Mouse (Mus musculus) midbrain, postnatal 0 days (tissue): ENCODE results near the gene Nppc. TPM values are rescaled to one million over a fixed set of nuclear protein-coding genes. Genes with fewer than 3 reads are reported as not detected.
A peak's percentile ranks its signal among the peaks of the same experiment; 100 is the strongest.

Experiments
- ATAC-seq: fragments of 200-750 bp; cut with Nextera tagmentation; 2 replicates; pipeline ENCODE4 v1.8.0; 2017; ENCODE audit warnings: moderate number of reproducible peaks, mild to moderate bottlenecking, moderate TSS enrichment, moderate library complexity; ENCODE audit not compliant: low FRiP score
- DNase-seq: peaks from one replicate; pipeline ENCODE4 v3.0.0-alpha.2; 2015; ENCODE audit warnings: low spot score
- H3K27ac ChIP-seq: fragments of 300-500 bp; sonication (generic); 2 replicates; pipeline ENCODE4 v1.5.1; 2014; ENCODE audit warnings: low read depth, mild to moderate bottlenecking, low read length, mixed read lengths
- H3K27me3 ChIP-seq: fragments of 300-500 bp; sonication (generic); 2 replicates; pipeline ENCODE4 v1.6.1; 2014; ENCODE audit warnings: low read length, control low read depth, mixed read lengths; ENCODE audit not compliant: insufficient read depth
- H3K36me3 ChIP-seq: fragments of 300-500 bp; sonication (generic); 2 replicates; pipeline ENCODE4 v1.6.1; 2014; ENCODE audit warnings: low read length, control low read depth, mixed read lengths; ENCODE audit not compliant: insufficient read depth
- H3K4me1 ChIP-seq: fragments of 300-500 bp; sonication (generic); 2 replicates; pipeline ENCODE4 v1.6.1; 2014; ENCODE audit warnings: mild to moderate bottlenecking, control low read depth, antibody characterized with exemption, low read length, mixed read lengths; ENCODE audit not compliant: insufficient read depth
- H3K4me2 ChIP-seq: fragments of 300-500 bp; sonication (generic); 2 replicates; pipeline ENCODE4 v1.6.1; 2014; ENCODE audit warnings: low read depth, mild to moderate bottlenecking, low read length, mixed read lengths; ENCODE audit not compliant: poor library complexity, severe bottlenecking
- H3K4me3 ChIP-seq: fragments of 300-500 bp; sonication (generic); 2 replicates; pipeline ENCODE4 v1.5.1; 2014; ENCODE audit warnings: low read depth, mild to moderate bottlenecking, low read length, moderate library complexity
- H3K9ac ChIP-seq: fragments of 300-500 bp; sonication (generic); replicated peaks from 2 replicates; pipeline ENCODE4 v1.6.1; 2014; ENCODE audit warnings: mild to moderate bottlenecking, low read length, moderate library complexity, mixed read lengths; ENCODE audit not compliant: poor library complexity, severe bottlenecking
- H3K9me3 ChIP-seq: fragments of 300-500 bp; sonication (generic); 2 replicates; pipeline ENCODE4 v1.6.1; 2016; ENCODE audit warnings: low read length, control low read depth
- CTCF ChIP-seq: IDR thresholded peaks from 2 replicates; pipeline ENCODE4 v1.5.1; 2016; ENCODE audit warnings: antibody characterized with exemption, mild to moderate bottlenecking
- WGBS: fragments of 180-500 bp; shearing (Covaris S2); extraction: QIAGEN DNeasy Blood & Tissue Kit; methylation state at CpG from one replicate; pipeline ENCODE4 v1.1.7; 2014; 5-methylcytosine and 5-hydroxymethylcytosine counted together
- polyA plus RNA-seq: library from polyadenylated mRNA; unstranded; fragments of >200 nt; fragmentation: Nextera tagmentation; extraction: Ambion mirVana; gene quantifications from 2 replicates; pipeline ENCODE4 v1.2.1, GENCODE M21; 2015
- total RNA-seq: library from RNA; depleted of rRNA; stranded (reverse); fragments of >200 nt; gene quantifications from 2 replicates; pipeline ENCODE4 v1.2.3, GENCODE M21; 2014

Nppc gene
- total and polyA plus RNA-seq, 2 experiments from 2014 or later = 4.3 to 6.6 TPM

- TF ChIP-seq CTCF = peak; percentile 7; the same call in 1 of the 2 replicates
- 55% methylated on average over 7 of the region's 7 CpGs for WGBS
- no peak overlapping the region for H3K9ac ChIP-seq
Observed at GRCm38 (mm10) chr1:86696948-86697347, 26.6 kb upstream of the Nppc start.

GRCm38 (mm10) chr1:86691027-86691426 lies 20.7 kb upstream of the Nppc start:
- no peaks in the 10 kb centered on the region for H3K27me3 ChIP-seq
- H3K4me3 ChIP-seq = no peak overlapping the region
- no peaks in the 10 kb centered on the region for H3K36me3 ChIP-seq
- no peaks in the 10 kb centered on the region for H3K4me1 ChIP-seq
- H3K9ac ChIP-seq = no peak overlapping the region
- H3K9me3 ChIP-seq = no peaks in the 10 kb centered on the region
- no peak overlapping the region for H3K27ac ChIP-seq
- no peak overlapping the region for H3K4me2 ChIP-seq
- DNase-seq (no peak), ATAC-seq (no peak)
- TF ChIP-seq CTCF = no peak
- WGBS = 66% methylated on average over 5 of the region's 5 CpGs

More at GRCm38 (mm10) chr1:86696948-86697347, 26.6 kb upstream of the Nppc start:
- Histone ChIP-seq H3K36me3 (no peaks in the 10 kb centered on the region), H3K9me3 (no peaks in the 10 kb centered on the region), H3K27ac (no peak overlapping the region), H3K4me2 (no peak overlapping the region), H3K4me3 (no peak overlapping the region), H3K4me1 (no peaks in the 10 kb centered on the region), H3K27me3 (no peaks in the 10 kb centered on the region)
- DNase-seq = no peak
- ATAC-seq = no peak

- ATAC-seq (no peak), DNase-seq (no peak)
- no peaks in the 10 kb centered on the region for H3K36me3 ChIP-seq
- no peak for TF ChIP-seq CTCF
- WGBS = 87% methylated on average over 4 of the region's 4 CpGs
- H3K4me2 ChIP-seq = no peak overlapping the region
- H3K9ac ChIP-seq = no peak overlapping the region
- H3K4me3 ChIP-seq = no peak overlapping the region
- H3K9me3 ChIP-seq = no peaks in the 10 kb centered on the region
- no peaks in the 10 kb centered on the region for H3K4me1 ChIP-seq
- no peak overlapping the region for H3K27ac ChIP-seq
- H3K27me3 ChIP-seq = no peaks in the 10 kb centered on the region
Observed at GRCm38 (mm10) chr1:86687236-86687635, 16.9 kb upstream of the Nppc start.

GRCm38 (mm10) chr1:86678667-86679066 lies 8.3 kb upstream of the Nppc start:
- no peak overlapping the region for H3K4me2 ChIP-seq
- H3K9ac ChIP-seq = no peak overlapping the region
- H3K9me3 ChIP-seq = no peaks in the 10 kb centered on the region

GRCm38 (mm10) chr1:86677624-86678023 lies 7.3 kb upstream of the Nppc start:
- 87% methylated on average over 3 of the region's 3 CpGs for WGBS
- H3K4me1 ChIP-seq = no peaks in the 10 kb centered on the region
- H3K9me3 ChIP-seq = no peaks in the 10 kb centered on the region
- H3K27me3 ChIP-seq = no peaks in the 10 kb centered on the region
- no peak for TF ChIP-seq CTCF
- H3K4me3 ChIP-seq = no peak overlapping the region
- H3K36me3 ChIP-seq = no peaks in the 10 kb centered on the region
- ATAC-seq (no peak), DNase-seq (no peak)
- no peak overlapping the region for H3K27ac ChIP-seq
- H3K4me2 ChIP-seq = no peak overlapping the region
- H3K9ac ChIP-seq = no peak overlapping the region

More at GRCm38 (mm10) chr1:86678667-86679066, 8.3 kb upstream of the Nppc start:
- H3K4me1 ChIP-seq = no peaks in the 10 kb centered on the region
- H3K27ac ChIP-seq = no peak overlapping the region
- TF ChIP-seq CTCF = no peak
- no peaks in the 10 kb centered on the region for H3K27me3 ChIP-seq
- DNase-seq = no peak
- no peaks in the 10 kb centered on the region for H3K36me3 ChIP-seq
- H3K4me3 ChIP-seq = no peak overlapping the region
- no peak for ATAC-seq
- 90% methylated on average over 10 of the region's 10 CpGs for WGBS

GRCm38 (mm10) chr1:86675126-86675525 lies 4.8 kb upstream of the Nppc start:
- no peak for TF ChIP-seq CTCF
- Histone ChIP-seq H3K9me3 (no peaks in the 10 kb centered on the region), H3K9ac (no peak overlapping the region), H3K27me3 (no peaks in the 10 kb centered on the region), H3K4me3 (no peak overlapping the region), H3K27ac (no peak overlapping the region), H3K36me3 (no peaks in the 10 kb centered on the region), H3K4me2 (no peak overlapping the region), H3K4me1 (no peaks in the 10 kb centered on the region)
- ATAC-seq = no peak
- 90% methylated on average over 12 of the region's 12 CpGs for WGBS
- no peak for DNase-seq
